Mouse (Mus musculus) gastrocnemius, postnatal 14 days (tissue): ENCODE data around the gene Setd3. TPM values are rescaled to one million over a fixed set of nuclear protein-coding genes. Genes with fewer than 3 reads are reported as not detected.

Source experiments
- DNase-seq: peaks from one replicate; pipeline ENCODE4 v3.0.0; 2021; ENCODE audit warnings: mixed read lengths
- intact Hi-C: fragments of 180-260 bp; cut with DNase I; formaldehyde crosslinking; loops from one replicate; pipeline ENCODE4 v1.15.1; 2025; ENCODE audit warnings: low total_unique reads
- total RNA-seq, 2 experiments: library from RNA; stranded (reverse); gene quantifications; 2 replicates each; pipeline ENCODE4 v1.2.3; 2021

Setd3 gene
- total RNA-seq, 2 experiments from 2014 or later, result 69.6 to 75.0 TPM

- intact Hi-C loops, result loop anchor here (2.0 kb wide), 1 partner anchor 87 kb away; no protein-coding TSS in a partner anchor
- no peak for DNase-seq
These were observed 29.1 kb upstream of the Setd3 start for GRCm38 (mm10) chr12:108208216-108208615.

GRCm38 (mm10) chr12:108206641-108207040, 27.5 kb upstream of the Setd3 start:
- DNase-seq, result peak; percentile 79
- intact Hi-C loops, result no loop called here

GRCm38 (mm10) chr12:108204978-108205377, 25.9 kb upstream of the Setd3 start:
- intact Hi-C loops, result no loop called here
- no peak for DNase-seq

GRCm38 (mm10) chr12:108203895-108204294, 24.8 kb upstream of the Setd3 start:
- no peak for DNase-seq
- intact Hi-C loops, result no loop called here

- DNase-seq, result no peak
- intact Hi-C loops, result no loop called here
These were observed 21.0 kb upstream of the Setd3 start for GRCm38 (mm10) chr12:108200094-108200493.

GRCm38 (mm10) chr12:108198447-108198846, 19.3 kb upstream of the Setd3 start:
- DNase-seq, result no peak
- intact Hi-C loops, result no loop called here

- intact Hi-C loops, result no loop called here
- DNase-seq, result no peak
These were observed 16.6 kb upstream of the Setd3 start for GRCm38 (mm10) chr12:108195761-108196160.

- intact Hi-C loops, result no loop called here
- no peak for DNase-seq
These were observed 14.8 kb upstream of the Setd3 start for GRCm38 (mm10) chr12:108193878-108194277.

GRCm38 (mm10) chr12:108187541-108188091, 8.5 kb upstream of the Setd3 start:
- peak; percentile 55 for DNase-seq
- intact Hi-C loops, result no loop called here

- intact Hi-C loops, result no loop called here
These were observed 2.6 kb upstream of the Setd3 start for GRCm38 (mm10) chr12:108181716-108182115.

GRCm38 (mm10) chr12:108179321-108180266, 480 bp upstream of the Setd3 start, which contains the start of gene Ccnk:
Gene Ccnk, plus strand, starts transcription at chr12:108179579.
- intact Hi-C loops, result no loop called here
- DNase-seq, result peak; percentile 100

More at GRCm38 (mm10) chr12:108181716-108182115, 2.6 kb upstream of the Setd3 start:
- DNase-seq, result no peak

- peak; percentile 52 for DNase-seq
- intact Hi-C loops, result no loop called here
These were observed 526 bp downstream of the Setd3 start for GRCm38 (mm10) chr12:108178331-108179245.

GRCm38 (mm10) chr12:108176366-108176765, 2.7 kb downstream of the Setd3 start:
- no peak for DNase-seq
- intact Hi-C loops, result no loop called here

GRCm38 (mm10) chr12:108174606-108175505, 4.3 kb downstream of the Setd3 start:
- intact Hi-C loops, result no loop called here
- no peak for DNase-seq

- no peak for DNase-seq
- intact Hi-C loops, result no loop called here
These were observed 6.5 kb downstream of the Setd3 start for GRCm38 (mm10) chr12:108172639-108173038.

GRCm38 (mm10) chr12:108171336-108171735, 7.8 kb downstream of the Setd3 start:
- intact Hi-C loops, result no loop called here
- no peak for DNase-seq

GRCm38 (mm10) chr12:108170467-108170866, 8.6 kb downstream of the Setd3 start:
- no peak for DNase-seq
- intact Hi-C loops, result no loop called here

- intact Hi-C loops, result no loop called here
- no peak for DNase-seq
These were observed 10.2 kb downstream of the Setd3 start for GRCm38 (mm10) chr12:108168909-108169308.

GRCm38 (mm10) chr12:108163706-108164105, 15.4 kb downstream of the Setd3 start:
- intact Hi-C loops, result no loop called here

More at GRCm38 (mm10) chr12:108163706-108164105, 15.4 kb downstream of the Setd3 start:
- no peak for DNase-seq
